Mouse (Mus musculus): Measurements from ENCODE around the gene Gtf2ird2.

Gtf2ird2 gene

DNA sequence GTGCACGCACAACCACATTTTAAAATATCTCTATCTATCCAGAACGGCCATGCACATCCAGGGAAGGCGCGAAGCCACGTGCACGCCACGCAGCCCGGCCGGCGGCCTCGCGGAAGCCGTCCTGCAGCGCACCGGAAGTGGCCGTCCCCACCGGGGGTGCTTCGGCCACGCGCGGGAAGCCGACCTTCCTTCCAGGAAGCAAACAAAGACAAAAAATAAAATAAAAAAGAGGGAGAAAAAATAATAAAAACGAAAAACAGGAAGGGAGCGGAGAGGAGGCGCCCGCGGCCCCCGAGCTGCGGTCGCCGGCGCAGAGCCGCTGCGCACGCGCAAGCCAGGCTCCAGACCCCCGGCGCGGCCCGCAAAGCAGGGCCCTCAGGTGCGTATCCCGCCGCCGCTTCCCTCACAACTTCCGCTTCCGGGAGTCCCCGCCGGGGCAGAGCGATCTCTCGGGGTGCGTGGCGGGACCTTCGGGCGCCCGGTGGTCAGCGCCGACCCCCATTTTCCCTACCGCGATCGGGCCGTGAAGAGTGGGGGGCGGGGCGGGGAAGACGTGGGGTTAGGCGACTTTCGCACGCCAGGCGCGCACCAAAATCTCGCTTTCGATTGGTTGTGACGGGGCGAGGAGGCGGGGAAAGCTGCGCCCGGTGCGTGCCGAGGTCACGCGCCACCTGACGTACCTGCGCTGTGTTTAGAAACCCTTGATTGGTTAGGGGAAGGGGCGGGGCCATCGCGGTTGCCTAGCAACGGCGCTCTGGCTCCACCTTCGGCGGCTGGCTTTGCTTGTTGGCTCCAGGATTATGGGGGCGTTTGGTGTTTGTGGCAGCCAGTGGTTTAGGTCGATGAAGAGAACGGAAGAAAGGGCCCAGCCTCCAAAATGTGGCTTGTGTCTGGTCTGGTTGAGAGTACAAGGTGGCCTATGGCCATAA is at the start of gene Gtf2ird2:
Gene Gtf2ird2 (plus strand): TSS at position 140 of the 929 bp plus-strand sequence.
- peak; percentile 99 for DNase-seq (ENCODE audit: low read depth, low spot score)

DNA sequence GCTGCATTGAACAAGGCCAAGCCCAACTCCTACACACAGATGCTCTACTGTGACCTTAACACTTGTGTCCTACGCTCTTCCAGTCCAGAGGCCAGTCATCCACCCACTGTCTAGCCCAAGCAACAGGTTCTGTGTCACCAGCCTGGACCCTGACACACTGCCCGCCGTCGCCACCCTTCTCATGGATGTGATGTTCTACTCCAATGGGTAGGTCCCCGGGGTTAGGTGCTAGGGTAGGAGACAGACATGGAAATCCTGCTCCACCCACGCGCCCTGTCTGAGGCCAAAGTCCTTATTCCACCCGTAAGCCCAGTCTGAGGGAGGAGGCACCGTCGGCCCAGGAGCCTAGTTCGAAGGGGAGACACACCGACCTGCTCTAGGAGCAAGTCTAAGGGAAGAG is 47.8 kb upstream of the Gtf2ird2 start:
- DNase-seq (ENCODE audit: low read depth, low spot score) = no peak

DNA sequence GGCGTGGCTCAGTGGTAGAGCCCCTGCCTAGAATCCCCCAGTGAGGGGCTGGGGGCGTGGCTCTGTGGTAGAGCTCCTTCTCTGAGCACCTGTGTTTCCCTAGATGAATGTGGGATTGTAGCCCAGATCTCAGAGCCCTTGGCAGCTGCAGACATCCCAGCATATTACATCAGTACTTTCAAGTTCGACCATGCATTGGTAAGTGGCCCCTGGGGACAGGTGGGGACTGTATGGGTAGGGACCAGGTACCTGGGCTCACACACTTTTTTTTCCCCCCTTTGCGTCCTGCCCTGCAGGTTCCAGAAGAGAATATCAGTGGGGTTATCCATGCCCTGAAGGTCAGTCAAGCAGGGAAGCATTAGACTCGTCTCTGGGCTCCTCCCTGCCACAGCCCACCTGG is 45.9 kb upstream of the Gtf2ird2 start:
- no peak for DNase-seq (ENCODE audit: low read depth, low spot score)

- DNase-seq (ENCODE audit: low read depth, low spot score) = peak; percentile 39
These were observed 44.4 kb upstream of the Gtf2ird2 start for GRCm38 (mm10) chr5:134139429-134139828.

DNA sequence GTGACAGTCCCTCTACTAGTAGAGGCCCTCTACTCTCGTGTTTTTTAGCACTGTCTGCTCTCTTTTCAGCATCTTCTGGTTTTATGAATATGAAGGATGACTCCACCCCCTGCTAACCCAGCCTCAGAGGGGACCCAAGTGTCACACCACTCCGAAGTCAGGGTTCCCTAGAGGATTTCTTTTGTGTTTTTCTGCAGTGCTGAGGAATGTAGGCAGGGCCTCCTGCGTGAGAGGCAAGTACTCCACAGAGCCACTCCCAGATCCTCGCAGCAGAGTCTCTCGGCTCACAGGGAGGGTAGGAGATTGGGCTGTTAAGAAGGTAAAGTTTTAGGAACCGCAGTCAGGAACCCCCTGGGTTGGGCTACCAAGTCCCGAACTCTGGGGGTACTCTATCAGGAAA is 42.6 kb upstream of the Gtf2ird2 start:
- DNase-seq (ENCODE audit: low read depth, low spot score) = peak; percentile 73

DNA sequence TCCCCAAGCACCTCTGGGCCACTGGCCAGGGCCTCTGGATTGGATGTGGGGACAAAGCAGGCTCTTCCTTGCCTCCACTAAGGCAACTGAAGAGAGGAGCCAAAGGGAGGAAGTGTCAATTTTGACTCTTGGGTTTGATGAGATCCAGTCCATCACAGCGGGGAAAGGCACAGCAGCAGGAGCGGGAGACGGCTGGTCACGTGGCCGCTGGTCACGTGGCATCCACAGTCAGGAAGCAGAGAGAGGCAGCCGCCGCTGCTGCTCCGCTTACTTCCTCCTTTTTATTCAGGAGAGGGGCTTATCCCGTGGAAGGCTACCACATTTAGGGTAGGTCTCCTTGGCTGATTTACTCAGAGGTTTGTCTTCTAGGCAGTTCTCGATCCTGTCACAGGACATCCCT is 41.4 kb upstream of the Gtf2ird2 start:
- peak; percentile 84 for DNase-seq (ENCODE audit: low read depth, low spot score)

DNA sequence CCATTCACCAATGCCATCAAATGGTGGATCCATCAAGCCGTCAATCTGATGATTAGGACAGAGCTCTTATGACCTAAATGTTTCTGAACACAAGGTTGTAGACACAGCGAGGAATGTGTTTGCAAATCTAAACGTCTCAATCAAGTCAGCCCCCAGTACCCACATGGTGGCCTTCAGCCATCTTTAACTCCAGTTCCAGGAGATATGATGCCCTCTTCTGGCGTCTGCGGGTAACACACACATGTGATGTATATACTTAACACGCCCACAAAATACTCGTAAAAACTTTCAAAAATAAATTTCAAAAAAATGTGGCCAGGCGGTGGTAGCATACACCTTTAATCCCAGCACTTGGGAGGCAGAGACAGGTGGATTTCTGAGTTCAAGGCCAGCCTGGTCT is 38.8 kb upstream of the Gtf2ird2 start:
- peak; percentile 71 for DNase-seq (ENCODE audit: low read depth, low spot score)

DNA sequence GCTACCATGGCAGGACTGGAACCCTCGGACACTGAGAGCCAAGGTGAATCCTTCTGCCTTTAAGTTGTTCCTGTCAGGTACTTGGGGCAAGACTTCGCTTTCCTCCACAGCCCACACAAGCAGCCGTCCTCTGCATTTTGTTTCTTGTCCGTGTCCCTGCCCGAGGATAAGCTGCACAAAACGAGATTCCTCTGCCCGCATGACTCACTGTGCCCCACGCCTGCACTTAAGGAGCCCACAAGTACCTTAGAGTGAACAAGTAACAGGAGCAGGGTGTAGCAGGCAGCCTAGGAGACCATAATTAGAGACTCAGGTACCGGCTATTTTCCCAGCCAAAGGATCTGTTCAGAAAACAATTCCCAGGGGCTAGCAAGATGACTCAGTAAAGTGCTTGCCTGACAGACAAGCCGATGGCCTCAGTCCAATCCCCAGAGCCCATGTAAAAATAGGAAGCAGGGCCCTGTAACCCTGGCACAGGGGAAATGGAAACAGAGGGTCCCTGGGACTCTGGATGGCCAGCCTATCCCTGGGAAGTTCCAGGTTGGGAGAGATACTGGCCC is 36.5 kb upstream of the Gtf2ird2 start:
- DNase-seq (ENCODE audit: low read depth, low spot score) = no peak

- no peak for DNase-seq (ENCODE audit: low read depth, low spot score)
These were observed 35.7 kb upstream of the Gtf2ird2 start for GRCm38 (mm10) chr5:134148153-134148552.

GRCm38 (mm10) chr5:134151895-134152294 is 31.9 kb upstream of the Gtf2ird2 start:
- no peak for DNase-seq (ENCODE audit: low read depth, low spot score)

DNA sequence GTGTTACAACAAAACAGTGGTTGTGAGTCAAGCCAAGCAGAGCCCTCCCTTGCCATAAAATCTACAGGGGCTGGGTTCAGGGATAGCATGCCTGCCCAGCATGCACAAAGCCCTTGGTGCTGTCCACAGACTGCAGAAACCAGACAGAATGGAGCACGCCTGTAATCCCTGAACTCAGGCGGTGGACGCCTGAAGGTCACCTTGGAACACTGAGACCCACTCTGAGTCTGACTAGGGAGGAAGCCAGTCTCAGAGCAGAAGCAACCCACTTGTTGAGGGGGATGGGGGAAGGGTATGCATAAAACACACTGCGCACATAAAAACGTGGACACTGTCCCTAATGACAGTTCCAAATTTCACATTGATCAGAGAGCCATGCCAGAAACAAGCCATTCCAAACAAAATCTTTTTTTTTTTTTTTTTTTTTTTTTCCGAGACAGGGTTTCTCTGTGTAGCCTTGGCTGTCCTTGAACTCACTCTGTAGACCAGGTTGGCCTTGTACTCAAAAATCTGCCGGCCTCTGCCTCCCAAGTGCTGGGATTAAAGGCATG is 27.8 kb upstream of the Gtf2ird2 start:
- DNase-seq (ENCODE audit: low read depth, low spot score) = peak; percentile 52

DNA sequence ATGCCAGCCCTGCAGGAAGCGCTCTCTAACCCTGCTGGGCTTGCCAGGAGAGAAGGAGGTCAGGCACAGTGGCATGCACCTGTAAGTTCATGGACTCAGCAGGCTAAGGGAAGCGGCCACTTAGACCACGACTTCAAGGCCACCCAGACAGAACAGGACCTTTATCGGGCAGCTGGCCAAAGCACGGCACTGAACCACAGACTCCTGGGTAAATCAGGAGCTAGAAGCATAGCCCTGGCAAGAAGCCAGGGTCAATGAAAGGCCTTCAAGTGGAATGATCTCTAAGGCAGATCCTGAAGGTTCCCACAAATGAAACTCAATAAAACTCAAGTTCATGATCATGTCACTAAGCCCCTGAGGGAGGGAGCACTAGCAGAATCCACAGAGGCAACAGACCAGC is 19.1 kb upstream of the Gtf2ird2 start:
- DNase-seq (ENCODE audit: low read depth, low spot score) = no peak

DNA sequence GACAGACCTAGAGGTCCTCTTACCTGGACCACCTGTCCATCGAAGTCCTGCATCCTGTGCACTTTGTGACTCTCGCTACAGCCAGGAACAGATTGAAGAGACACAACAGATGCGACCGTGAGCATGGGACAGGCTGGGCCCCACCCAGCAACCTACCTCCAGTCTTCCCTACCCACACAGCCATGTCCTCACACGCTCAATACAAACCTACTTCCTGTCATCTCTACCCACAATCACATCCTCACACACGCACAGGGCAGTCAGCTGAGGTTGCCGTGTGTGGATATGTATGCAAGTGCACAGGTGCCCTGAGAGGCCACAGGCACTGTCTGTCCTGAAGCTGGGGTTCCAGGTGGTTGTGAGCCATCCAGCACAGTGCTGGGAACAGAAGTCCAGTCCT is 17.2 kb upstream of the Gtf2ird2 start:
- DNase-seq (ENCODE audit: low read depth, low spot score) = no peak

DNA sequence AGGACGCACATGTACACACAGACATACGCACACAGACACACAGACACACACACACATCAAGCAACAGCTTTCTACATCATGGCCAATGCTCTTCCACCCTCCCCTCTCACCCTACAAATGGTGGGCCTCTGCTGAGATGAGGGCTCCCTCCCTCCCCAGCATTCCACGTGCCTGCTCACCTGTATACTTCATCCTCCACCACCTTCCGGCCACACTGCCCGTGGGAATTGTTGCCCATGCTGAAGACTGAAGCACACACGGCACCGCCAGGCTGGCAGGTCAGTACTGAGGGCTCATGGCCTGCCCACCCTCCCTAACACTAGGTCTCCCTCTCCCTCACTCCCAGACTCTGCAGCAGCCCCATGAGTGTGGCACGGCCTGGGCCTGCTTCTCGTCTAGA is 15.8 kb upstream of the Gtf2ird2 start:
- no peak for DNase-seq (ENCODE audit: low read depth, low spot score)

DNA sequence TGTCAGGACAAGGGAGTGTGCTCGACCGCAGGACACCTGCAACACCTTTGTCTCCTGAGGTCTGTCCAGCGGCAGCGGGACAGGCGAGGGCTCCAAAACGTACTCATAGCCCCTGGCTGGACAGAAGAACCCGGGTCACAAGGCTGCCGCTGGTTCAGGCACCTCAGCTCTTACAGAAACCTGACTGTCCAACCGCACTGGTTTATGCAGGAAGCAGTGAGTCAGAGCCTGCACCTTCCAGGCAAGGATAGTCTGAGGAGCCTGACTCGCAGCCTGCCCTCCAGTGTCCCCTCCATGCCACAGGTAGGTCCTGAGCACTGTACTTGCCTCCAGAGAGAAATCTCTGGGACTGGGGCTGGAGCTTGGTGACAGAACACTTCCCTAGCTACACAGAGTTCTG is 14.6 kb upstream of the Gtf2ird2 start:
- DNase-seq (ENCODE audit: low read depth, low spot score) = no peak

- no peak for DNase-seq (ENCODE audit: low read depth, low spot score)
These were observed 13.7 kb upstream of the Gtf2ird2 start for GRCm38 (mm10) chr5:134170167-134170566.

GRCm38 (mm10) chr5:134173206-134173605 is 10.6 kb upstream of the Gtf2ird2 start:
- DNase-seq (ENCODE audit: low read depth, low spot score) = peak; percentile 85

GRCm38 (mm10) chr5:134175696-134176095 is 8.1 kb upstream of the Gtf2ird2 start:
- peak; percentile 62 for DNase-seq (ENCODE audit: low read depth, low spot score)

DNA sequence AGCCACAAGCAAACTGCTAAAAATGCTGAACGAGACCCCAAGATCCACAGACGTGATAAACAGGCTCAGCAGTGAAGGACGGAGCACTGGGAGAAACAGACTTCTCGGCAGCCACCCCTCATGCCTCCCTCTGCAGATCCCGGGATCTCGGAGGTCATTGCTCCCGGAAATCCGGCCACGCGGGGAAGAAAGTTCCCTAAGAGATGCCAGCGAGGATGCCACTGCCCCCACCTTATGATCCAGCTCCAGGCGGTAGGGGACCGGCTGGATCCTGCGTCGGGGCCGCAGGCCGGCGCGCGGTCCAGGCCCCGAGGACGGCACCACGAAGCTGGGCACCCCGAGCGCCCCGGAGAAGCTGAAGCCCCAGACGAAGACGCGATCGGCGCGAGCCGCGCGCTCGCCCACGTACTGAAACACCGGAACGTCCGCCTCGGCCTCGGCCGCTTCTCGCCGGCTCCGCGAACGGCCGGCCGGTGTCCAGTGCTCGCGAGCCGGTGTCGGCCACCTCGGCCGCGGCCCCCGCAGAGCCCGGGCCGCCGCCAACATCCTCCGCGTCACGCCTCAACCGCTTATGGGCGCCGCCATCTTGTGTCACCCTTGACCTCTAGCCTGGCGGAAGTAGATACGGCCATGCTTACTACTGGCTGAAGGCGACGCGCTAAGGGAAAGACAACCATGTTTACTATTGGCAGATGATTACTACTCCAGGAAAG is 7.5 kb upstream of the Gtf2ird2 start, which contains the start of gene Rcc1l:
Gene Rcc1l (minus strand): TSS at position 606 of the 713 bp plus-strand sequence.
- peak; percentile 92 for DNase-seq (ENCODE audit: low read depth, low spot score)

DNA sequence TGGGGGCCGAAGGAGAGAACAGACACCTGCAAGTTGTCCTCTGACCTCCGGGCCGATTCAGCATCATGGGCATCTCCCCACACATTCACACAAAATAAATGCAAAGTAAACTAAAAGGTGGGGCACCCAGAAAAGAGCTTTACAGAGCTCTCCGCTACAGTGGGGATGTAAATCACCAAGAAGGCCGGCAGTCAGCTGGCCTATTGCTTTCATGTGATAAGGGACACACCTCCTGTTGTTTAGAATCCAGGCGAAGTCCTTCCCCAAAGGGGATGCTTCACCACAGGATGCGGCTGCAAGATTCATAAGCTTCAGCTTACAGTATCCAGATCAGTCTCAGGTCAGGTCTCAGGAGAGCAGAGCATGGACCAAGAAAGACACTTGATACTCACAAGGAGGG is 5.3 kb upstream of the Gtf2ird2 start:
- no peak for DNase-seq (ENCODE audit: low read depth, low spot score)

DNA sequence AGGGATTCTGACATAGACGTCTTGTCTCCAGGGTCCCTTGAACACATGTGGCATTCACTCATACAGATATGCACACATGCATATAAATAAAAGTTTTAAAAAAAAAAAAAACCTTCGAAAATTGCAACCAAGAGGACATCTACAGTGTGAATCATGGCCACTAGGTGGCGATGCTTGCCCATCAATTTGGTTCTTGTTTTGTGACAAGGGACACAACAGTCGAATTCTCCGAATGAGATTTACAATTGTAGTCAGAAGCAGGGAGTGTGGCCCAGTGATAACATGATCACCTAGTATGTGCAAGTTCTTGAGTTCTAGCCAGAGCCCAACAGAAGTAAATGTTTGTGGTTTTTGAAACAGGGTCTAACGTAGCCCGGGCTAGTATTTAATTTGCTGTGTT is 3.9 kb upstream of the Gtf2ird2 start:
- peak; percentile 86 for DNase-seq (ENCODE audit: low read depth, low spot score)

DNA sequence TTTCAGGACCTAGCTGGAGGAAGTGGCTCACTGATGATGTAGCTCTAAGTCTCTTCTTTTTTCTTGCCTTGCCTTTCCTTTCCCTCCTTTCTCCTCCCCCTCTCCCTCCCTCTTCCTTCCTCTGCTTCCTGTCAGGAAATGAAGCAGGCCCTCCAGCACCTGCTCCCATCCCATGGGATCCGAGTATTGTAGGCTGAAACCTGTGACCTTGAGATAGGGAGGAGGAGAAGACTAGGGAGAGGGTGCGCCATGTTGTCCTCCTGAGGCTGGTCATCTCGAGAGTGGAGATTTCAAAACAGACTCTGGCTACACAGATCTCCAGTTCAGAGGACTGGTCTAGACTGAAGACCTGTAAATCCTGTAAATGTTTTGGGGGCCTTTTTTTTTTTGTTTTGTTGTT is 1.6 kb upstream of the Gtf2ird2 start:
- peak; percentile 40 for DNase-seq (ENCODE audit: low read depth, low spot score)

Measured in ZHBTc4 (cell line).